Mouse (Mus musculus) ovary, adult 18-20 months (tissue): ENCODE measurements around the gene Wbp1l.
A peak's percentile ranks its signal among the peaks of the same experiment; 100 is the strongest.

Source experiments
- DNase-seq: peaks from one replicate; pipeline ENCODE4 v3.0.0; 2022; ENCODE audit warnings: low spot score, mixed read lengths

Gene Wbp1l

GRCm38 (mm10) chr19:46599375-46600256, 732 bp downstream of the Wbp1l start:
- no peak for DNase-seq

- DNase-seq = no peak
Observed at GRCm38 (mm10) chr19:46600371-46600770, 1.5 kb downstream of the Wbp1l start.

- no peak for DNase-seq
Observed at GRCm38 (mm10) chr19:46601491-46601890, 2.6 kb downstream of the Wbp1l start.

GRCm38 (mm10) chr19:46602406-46602805, 3.5 kb downstream of the Wbp1l start:
- DNase-seq = no peak

GRCm38 (mm10) chr19:46606718-46607117, 7.8 kb downstream of the Wbp1l start:
- no peak for DNase-seq

GRCm38 (mm10) chr19:46607424-46607823, 8.5 kb downstream of the Wbp1l start:
- no peak for DNase-seq

- no peak for DNase-seq
Observed at GRCm38 (mm10) chr19:46608158-46608557, 9.3 kb downstream of the Wbp1l start.

GRCm38 (mm10) chr19:46616378-46616777, 17.5 kb downstream of the Wbp1l start:
- DNase-seq = no peak

GRCm38 (mm10) chr19:46617361-46617760, 18.5 kb downstream of the Wbp1l start:
- DNase-seq = no peak

- DNase-seq = no peak
Observed at GRCm38 (mm10) chr19:46618322-46618721, 19.4 kb downstream of the Wbp1l start.

GRCm38 (mm10) chr19:46619001-46619400, 20.1 kb downstream of the Wbp1l start:
- peak; percentile 49 for DNase-seq

- DNase-seq = no peak
Observed at GRCm38 (mm10) chr19:46619518-46619917, 20.6 kb downstream of the Wbp1l start.

GRCm38 (mm10) chr19:46620016-46620808, 21.3 kb downstream of the Wbp1l start:
- no peak for DNase-seq

- no peak for DNase-seq
Observed at GRCm38 (mm10) chr19:46621236-46622183, 22.6 kb downstream of the Wbp1l start.

- no peak for DNase-seq
Observed at GRCm38 (mm10) chr19:46622659-46623193, 23.8 kb downstream of the Wbp1l start.

- no peak for DNase-seq
Observed at GRCm38 (mm10) chr19:46623194-46623667, 24.3 kb downstream of the Wbp1l start.

GRCm38 (mm10) chr19:46623790-46624772, 25.2 kb downstream of the Wbp1l start:
- DNase-seq = no peak

GRCm38 (mm10) chr19:46625015-46625414, 26.1 kb downstream of the Wbp1l start:
- DNase-seq = no peak

- no peak for DNase-seq
Observed at GRCm38 (mm10) chr19:46625519-46625918, 26.6 kb downstream of the Wbp1l start.

GRCm38 (mm10) chr19:46628403-46628802, 29.5 kb downstream of the Wbp1l start:
- peak; percentile 58 for DNase-seq
